Mouse (Mus musculus) forebrain, embryonic 16.5 days (tissue): ENCODE measurements at regions not wholly inside any gene's neighbourhood (a gene's known extent, or its start where the extent isn't known, plus 50 kb on each side); places are given as distances from the start of the nearest gene placed in this dataset.

Experiments used
- ATAC-seq: fragments of 200-750 bp; cut with Nextera tagmentation; 2 replicates; pipeline ENCODE4 v1.8.0; 2017; ENCODE audit warnings: mild to moderate bottlenecking, moderate library complexity
- H3K27ac ChIP-seq: fragments of 300-500 bp; sonication (generic); 2 replicates; pipeline ENCODE4 v1.5.1; 2014; ENCODE audit warnings: low read length, control low read depth
- H3K27me3 ChIP-seq: fragments of 300-500 bp; sonication (generic); replicated peaks from 2 replicates; pipeline ENCODE4 v1.6.1; 2014; ENCODE audit warnings: low read length; ENCODE audit not compliant: control insufficient read depth, insufficient read depth
- H3K36me3 ChIP-seq: fragments of 300-500 bp; sonication (generic); 2 replicates; pipeline ENCODE4 v1.6.1; 2014; ENCODE audit not compliant: control insufficient read depth, insufficient read depth
- H3K4me1 ChIP-seq: fragments of 300-500 bp; sonication (generic); replicated peaks from 2 replicates; pipeline ENCODE4 v1.6.1; 2014; ENCODE audit warnings: low read length; ENCODE audit not compliant: control insufficient read depth, insufficient read depth
- H3K4me2 ChIP-seq: fragments of 300-500 bp; sonication (generic); 2 replicates; pipeline ENCODE4 v1.6.1; 2014; ENCODE audit warnings: mild to moderate bottlenecking, low read length, control low read depth
- H3K4me3 ChIP-seq: fragments of 300-500 bp; sonication (generic); replicated peaks from 2 replicates; pipeline ENCODE4 v1.5.1; 2014; ENCODE audit warnings: mild to moderate bottlenecking, low read length, control low read depth
- H3K9ac ChIP-seq: fragments of 300-500 bp; sonication (generic); replicated peaks from 2 replicates; pipeline ENCODE4 v1.6.1; 2014; ENCODE audit warnings: low read depth, low read length, control low read depth
- H3K9me3 ChIP-seq: fragments of 300-500 bp; sonication (generic); 2 replicates; pipeline ENCODE4 v1.6.1; 2016; ENCODE audit warnings: low read length; ENCODE audit not compliant: control insufficient read depth
- WGBS: fragments of 180-500 bp; shearing (Covaris S2); extraction: QIAGEN DNeasy Blood & Tissue Kit; methylation state at CpG from one replicate; pipeline ENCODE4 v1.1.7; 2014; 5-methylcytosine and 5-hydroxymethylcytosine counted together

DNA sequence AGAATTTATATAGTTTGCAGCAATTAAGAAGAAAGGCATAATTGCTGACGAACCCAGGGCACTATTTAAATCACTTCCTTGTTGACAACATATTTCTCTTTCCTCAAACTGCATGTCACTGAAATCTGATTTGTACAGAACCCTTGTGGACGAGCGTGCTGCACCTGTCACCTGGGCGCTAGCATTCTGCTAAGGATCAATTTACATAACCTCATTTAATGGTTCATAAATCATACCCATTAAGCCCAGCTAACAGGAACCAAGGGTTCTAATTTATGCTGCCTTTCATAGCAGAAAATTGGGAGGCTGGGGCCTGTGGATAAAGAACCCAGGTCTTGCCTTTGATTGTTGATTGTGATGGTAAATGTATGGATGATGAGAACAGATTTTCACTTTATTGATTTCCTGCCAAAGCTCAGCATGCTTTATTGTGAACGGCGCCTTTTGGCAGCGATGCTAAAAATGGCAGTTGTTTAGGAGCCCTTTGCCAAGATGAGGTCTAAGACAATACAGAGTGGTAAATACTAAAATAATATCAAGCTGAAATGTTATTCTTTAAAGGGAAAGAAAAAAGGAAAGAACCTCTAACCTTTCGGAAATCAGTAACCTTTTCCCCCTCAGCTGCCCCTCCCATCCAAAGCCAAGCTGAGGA lies 95.4 kb downstream of the Nkx2-1 start:
- Histone ChIP-seq H3K9me3 (no peaks in the 10 kb centered on the region), H3K4me3 (no peak overlapping the region), H3K4me2 (no peak overlapping the region), H3K9ac (no peak overlapping the region), H3K27ac (no peak overlapping the region), H3K4me1 (peaks cover 6% of the 10 kb centered on the region; the same call in 1 of the 2 replicates), H3K36me3 (no peaks in the 10 kb centered on the region), H3K27me3 (peaks cover 28% of the 10 kb centered on the region)
- 25% methylated on average over 8 of the region's 8 CpGs for WGBS
- ATAC-seq, result peak; percentile 62

DNA sequence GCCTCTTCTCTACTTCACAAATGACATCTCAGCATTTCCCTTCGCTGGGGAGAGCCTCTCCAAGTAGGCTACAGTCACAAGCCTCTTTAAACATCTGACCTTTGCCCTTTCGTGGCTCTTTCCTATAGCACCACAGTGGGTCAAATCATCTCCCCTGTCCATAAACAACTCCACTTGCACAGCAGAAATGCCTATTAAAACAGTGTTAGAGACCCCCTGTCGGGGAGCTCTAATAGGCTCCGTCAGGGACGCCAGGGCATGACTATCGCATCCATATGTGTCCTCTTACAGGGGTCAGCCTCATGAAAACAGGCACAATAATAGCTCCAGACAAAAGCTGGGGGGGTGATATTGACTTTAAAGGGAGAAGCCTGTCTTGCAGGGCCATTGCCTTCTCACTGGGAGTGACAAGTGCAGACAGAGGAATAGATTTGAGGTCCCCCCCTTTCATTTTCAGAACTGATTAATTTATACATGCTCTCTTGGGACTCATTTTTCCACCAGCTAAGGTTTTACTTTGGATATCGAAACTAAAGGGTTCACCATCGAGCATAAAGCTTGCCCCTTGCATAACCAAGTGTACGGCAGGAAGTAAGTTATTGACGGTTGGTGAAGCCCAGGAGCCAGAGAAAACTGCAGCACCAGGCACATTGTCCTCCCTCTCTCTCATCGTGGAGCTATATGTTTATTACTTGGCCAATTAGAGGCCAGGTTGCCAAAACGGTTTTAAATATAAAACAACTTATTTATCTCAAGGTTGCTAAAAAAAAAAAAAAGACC lies 94.6 kb upstream of the Mbip start:
- no peak for ATAC-seq
- H3K4me2 ChIP-seq, result no peak overlapping the region
- 22% methylated on average over 12 of the region's 12 CpGs for WGBS
- no peaks in the 10 kb centered on the region for H3K36me3 ChIP-seq
- H3K4me1 ChIP-seq, result peaks cover 6% of the 10 kb centered on the region; the same call in 1 of the 2 replicates
- H3K9me3 ChIP-seq, result no peaks in the 10 kb centered on the region
- no peak overlapping the region for H3K27ac ChIP-seq
- H3K9ac ChIP-seq, result no peak overlapping the region
- H3K27me3 ChIP-seq, result peaks cover 24% of the 10 kb centered on the region
- no peak overlapping the region for H3K4me3 ChIP-seq

DNA sequence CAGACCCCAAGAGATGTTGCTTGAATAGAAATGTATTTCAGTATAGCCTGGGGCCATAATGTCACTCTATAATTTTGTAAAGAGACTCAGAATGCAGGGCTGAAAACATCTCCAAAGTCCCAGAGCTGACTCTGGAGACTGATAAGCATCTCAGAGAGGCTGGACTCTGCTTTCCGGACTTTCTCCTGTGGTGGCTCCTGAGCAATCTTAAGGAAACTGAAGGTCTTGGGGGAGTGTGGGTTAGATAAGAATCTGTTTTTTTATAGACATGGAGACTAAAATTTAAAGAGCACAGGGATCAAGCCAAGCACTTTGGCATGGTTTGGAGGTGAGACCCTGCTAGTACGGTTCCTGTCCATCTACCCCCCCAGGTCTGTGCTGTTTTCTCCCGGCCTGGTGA lies 92.7 kb upstream of the Mbip start:
- Histone ChIP-seq H3K4me2 (no peak overlapping the region), H3K4me1 (peaks cover 6% of the 10 kb centered on the region; the same call in 1 of the 2 replicates), H3K9me3 (no peaks in the 10 kb centered on the region), H3K27me3 (peaks cover 19% of the 10 kb centered on the region; the same call in 1 of the 2 replicates), H3K36me3 (no peaks in the 10 kb centered on the region), H3K27ac (no peak overlapping the region), H3K4me3 (no peak overlapping the region), H3K9ac (no peak overlapping the region)
- 92% methylated on average over 3 of the region's 3 CpGs for WGBS
- ATAC-seq, result no peak

DNA sequence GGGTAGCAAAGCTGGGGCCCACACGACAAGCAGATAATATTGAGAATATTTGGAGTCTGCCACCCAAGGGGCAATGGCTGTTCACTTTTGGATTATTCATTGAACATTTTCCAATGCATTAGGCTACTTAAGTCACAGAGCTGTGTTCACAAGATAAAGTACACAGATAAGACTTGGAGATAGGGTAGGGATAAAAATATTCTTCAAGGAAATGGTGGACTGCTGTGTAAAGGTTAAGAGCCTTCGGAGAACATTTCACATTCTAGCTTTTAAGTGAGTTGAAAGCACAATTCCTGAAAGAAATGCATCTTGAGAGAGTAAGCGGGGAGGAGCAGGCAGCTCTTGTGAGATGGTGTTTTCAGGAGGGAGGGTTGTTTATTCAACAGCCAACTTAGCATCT lies 92.3 kb upstream of the Mbip start:
- Histone ChIP-seq H3K27me3 (peaks cover 18% of the 10 kb centered on the region; the same call in 1 of the 2 replicates), H3K9me3 (no peaks in the 10 kb centered on the region), H3K36me3 (no peaks in the 10 kb centered on the region), H3K4me3 (no peak overlapping the region), H3K9ac (no peak overlapping the region), H3K4me2 (no peak overlapping the region), H3K27ac (no peak overlapping the region), H3K4me1 (peaks cover 6% of the 10 kb centered on the region; the same call in 1 of the 2 replicates)
- ATAC-seq, result no peak
- WGBS, result 92% methylated on average over 3 of the region's 3 CpGs

DNA sequence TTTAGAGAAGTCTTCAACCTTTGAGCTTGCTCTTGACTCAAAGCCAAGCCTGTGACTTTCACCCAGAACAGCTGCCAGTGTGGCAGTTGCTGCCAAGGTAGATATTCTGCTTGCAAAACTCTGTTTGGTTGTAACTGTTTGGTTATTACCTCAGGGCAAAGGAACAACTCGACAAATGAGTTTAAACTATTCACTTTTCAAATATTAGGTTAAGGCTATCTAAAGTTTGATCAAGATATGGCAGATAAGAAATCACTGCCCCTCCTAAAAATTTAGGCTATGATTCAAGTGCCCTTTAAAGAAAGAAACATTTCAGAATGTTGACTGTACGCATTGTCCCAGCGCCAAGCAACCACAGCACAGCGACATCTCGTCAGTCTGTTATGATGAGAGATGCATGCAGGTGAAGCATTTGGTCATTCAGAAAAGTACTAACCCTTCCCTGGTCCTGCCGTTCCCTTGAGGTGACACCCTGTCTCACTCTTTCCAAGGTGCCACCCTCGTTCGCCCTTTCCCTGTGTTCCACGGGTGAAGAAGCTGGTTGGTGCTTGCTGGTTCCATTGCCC lies 81.1 kb upstream of the Mbip start:
- H3K36me3 ChIP-seq, result no peaks in the 10 kb centered on the region
- H3K4me3 ChIP-seq, result no peak overlapping the region
- H3K9ac ChIP-seq, result no peak overlapping the region
- H3K27me3 ChIP-seq, result peaks cover 6% of the 10 kb centered on the region; the same call in 1 of the 2 replicates
- no peak for ATAC-seq
- H3K4me2 ChIP-seq, result no peak overlapping the region
- H3K9me3 ChIP-seq, result no peaks in the 10 kb centered on the region; the same call in none of the 2 replicates
- 89% methylated on average over 9 of the region's 9 CpGs for WGBS
- no peaks in the 10 kb centered on the region for H3K4me1 ChIP-seq
- H3K27ac ChIP-seq, result no peak overlapping the region

DNA sequence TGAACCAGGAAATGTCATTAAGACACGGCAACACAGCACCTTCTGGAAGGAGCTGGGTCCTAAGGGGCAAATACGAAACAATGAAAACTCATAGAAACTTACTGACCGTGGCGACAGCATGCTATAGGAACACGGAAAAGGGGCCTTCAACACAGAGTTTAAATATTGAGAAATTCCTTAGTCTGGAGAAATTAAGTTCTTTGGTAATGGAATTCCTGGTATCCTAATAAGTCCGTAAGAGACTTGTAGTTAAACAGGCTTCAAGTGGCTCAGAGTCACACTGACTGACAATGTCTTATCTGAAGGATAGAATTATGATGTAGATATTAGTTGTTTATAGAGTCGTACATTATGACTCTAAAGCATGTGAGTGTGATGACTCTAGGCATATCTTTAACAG lies 70.4 kb upstream of the Mbip start:
- H3K27me3 ChIP-seq, result no peaks in the 10 kb centered on the region

DNA sequence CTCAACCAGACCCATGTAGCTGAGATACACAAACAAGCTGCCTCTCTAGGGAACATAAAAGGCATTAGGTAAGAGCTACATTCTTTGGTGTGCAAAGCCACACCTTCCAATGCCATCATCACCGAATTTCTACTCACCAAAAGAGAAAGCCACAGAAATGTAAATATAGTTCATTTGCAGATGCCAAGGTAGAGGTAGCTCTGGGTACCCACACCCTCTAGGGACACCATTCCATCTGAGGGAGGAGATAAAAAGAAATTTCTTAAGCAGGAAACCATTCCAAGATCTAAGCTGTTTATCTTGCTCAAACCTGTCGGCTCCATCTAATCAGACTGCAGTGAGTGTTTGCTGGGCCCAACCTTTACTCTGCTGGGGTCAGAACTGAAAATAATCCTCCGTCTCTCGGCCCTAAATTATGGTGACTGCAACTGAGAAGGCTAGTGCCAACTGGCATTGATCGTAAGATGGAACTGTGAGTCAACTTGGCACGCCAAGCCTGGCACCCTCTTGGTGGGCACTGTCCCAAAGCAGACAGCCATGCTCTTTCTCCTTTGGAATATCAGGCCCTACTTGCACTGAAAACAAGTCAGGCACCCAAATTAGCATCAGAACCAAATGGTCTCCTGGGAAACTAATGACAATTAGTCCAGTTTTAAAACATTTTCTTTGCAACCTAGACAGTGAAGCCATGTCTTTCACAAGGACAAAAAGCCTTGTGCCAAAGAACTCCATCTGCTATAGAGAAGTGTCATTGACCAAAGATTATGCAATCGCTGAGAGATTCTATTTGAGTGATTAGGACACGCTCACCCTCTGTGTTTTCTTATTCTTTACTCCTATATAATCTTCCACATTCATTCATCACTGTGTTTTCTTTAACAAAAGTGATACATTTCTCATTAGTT lies 69.4 kb upstream of the Mbip start:
- Histone ChIP-seq H3K4me3 (no peak overlapping the region), H3K4me2 (no peak overlapping the region), H3K4me1 (0 out of 2 replicates have a peak, but pooled peaks cover 5% of the 10 kb centered on the region), H3K27me3 (no peaks in the 10 kb centered on the region), H3K9ac (no peak overlapping the region), H3K27ac (no peak overlapping the region), H3K9me3 (no peaks in the 10 kb centered on the region), H3K36me3 (no peaks in the 10 kb centered on the region)
- WGBS, result 28% methylated on average over 8 of the region's 8 CpGs
- ATAC-seq, result peak; percentile 97

More for the DNA sequence above, 70.4 kb upstream of the Mbip start:
- Histone ChIP-seq H3K9me3 (no peaks in the 10 kb centered on the region), H3K4me1 (0 out of 2 replicates have a peak, but pooled peaks cover 5% of the 10 kb centered on the region), H3K9ac (no peak overlapping the region), H3K4me2 (no peak overlapping the region), H3K27ac (no peak overlapping the region), H3K36me3 (no peaks in the 10 kb centered on the region), H3K4me3 (no peak overlapping the region)
- no peak for ATAC-seq
- WGBS, result 84% methylated on average over 7 of the region's 7 CpGs

DNA sequence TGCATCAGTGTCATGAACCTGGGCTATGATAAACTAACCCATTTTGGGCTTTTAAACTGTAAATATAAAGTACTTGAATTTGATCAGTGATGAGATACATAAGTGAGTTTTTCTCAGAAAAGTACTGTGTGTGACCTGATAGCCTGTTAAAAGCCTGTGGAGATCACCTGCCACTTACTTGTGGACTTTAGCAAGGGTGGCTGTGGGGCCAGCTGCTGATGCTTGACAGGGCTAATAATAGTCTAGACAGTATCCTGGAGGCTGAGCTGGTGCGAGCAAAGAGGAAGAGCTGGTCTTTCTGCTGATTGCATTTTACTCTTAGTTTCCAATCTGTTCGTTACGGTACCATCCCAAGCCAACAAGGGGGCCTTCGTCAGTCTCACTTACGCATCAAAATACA lies 60.0 kb upstream of the Mbip start:
- Histone ChIP-seq H3K27me3 (peaks cover 2% of the 10 kb centered on the region; the same call in 1 of the 2 replicates), H3K9me3 (no peaks in the 10 kb centered on the region), H3K36me3 (no peaks in the 10 kb centered on the region), H3K4me1 (no peaks in the 10 kb centered on the region), H3K4me3 (no peak overlapping the region), H3K4me2 (no peak overlapping the region), H3K27ac (no peak overlapping the region), H3K9ac (no peak overlapping the region)
- ATAC-seq, result no peak
- WGBS, result 90% methylated on average over 5 of the region's 5 CpGs
